Mouse (Mus musculus): ENCODE results near the gene Bin2.
"Not testable (repeated sequence)": the region's sequence is repeated elsewhere in the genome, so short reads cannot be mapped to it uniquely, and the experiment has no call there.

Gene Bin2

DNA sequence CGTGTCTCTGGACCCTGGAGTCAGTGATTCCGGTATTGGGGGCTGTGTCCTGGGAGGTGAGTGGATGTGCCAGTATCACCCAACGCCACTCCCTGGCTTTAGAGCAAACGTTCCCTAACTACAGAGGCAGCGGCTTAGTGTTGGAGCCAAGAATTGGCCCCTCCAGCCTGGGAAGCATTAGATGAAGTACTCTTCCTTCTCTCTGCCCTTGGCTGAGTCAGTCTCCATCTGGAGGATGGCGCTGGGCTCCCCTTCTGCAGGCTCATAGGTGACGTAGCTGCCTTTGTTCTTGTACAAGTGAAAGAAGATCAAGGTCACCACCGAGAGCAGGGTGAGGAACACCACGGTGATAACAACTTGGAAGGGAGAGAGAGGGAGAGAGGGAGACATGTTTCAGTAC, 47.7 kb downstream of the Bin2 start:
- not testable (repeated sequence) for DNase-seq (ENCODE audit: extremely low spot score, low spot score)

DNA sequence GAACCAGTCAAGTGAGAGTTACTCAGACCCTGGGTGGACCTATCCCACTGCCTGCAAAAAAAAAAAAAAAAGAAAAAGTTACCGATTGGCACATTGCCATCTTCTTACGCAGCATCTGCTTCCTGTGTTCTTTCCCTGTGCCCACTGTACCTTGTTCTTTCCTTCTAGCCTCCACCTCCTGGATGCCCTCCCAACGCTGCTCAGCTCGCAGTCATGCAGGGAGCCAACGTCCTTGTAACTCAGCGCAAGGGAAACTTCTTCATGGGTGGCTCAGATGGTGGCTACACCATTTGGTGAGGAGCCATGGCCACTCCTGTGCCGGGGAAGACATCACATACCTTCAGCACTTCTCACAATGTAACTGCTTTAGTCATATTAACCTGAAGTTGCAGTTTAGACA, 50.2 kb downstream of the Bin2 start:
- DNase-seq (ENCODE audit: extremely low spot score, low spot score): no peak

DNA sequence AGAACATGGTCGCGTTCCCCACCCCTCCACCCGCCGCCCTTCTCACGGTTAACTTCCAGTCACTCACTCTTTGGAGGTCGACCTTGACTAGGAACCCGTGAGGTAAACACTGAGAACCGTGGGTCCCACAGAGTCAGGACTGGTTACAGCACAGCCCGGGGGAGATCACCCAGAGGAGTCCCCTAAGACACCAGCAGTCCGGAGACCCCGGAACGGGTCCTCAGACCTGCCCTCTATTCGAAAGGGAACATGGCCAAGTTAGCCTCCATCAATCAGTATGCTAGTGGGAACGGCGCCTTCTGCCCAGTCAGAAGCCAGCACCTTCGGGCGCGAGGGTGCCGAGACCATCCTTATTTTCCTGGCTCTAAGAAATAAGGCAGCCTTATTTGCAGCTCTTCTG, 53.1 kb downstream of the Bin2 start:
- no peak for DNase-seq (ENCODE audit: extremely low spot score, low spot score)

DNA sequence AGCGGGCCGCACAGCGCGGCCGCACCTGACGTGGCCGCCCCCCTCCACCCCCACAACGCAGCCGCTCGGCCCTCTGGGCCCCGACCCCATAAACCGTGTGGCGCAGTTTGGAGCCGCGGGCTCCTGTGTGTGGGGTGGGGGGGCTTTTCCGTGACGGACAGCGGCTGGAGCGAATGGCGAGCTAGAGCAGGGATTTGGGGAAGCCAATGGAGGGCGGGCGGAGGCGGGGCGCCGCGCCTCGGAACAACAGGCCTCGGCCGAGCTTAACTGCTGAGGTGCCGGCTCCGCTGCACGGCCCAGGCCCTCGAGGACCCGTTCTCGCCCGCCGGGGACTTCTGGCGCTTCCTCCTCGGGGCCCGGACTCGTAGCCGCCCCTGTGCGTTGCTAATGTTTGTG, 53.5 kb downstream of the Bin2 start:
- DNase-seq (ENCODE audit: extremely low spot score, low spot score): peak; percentile 87

DNA sequence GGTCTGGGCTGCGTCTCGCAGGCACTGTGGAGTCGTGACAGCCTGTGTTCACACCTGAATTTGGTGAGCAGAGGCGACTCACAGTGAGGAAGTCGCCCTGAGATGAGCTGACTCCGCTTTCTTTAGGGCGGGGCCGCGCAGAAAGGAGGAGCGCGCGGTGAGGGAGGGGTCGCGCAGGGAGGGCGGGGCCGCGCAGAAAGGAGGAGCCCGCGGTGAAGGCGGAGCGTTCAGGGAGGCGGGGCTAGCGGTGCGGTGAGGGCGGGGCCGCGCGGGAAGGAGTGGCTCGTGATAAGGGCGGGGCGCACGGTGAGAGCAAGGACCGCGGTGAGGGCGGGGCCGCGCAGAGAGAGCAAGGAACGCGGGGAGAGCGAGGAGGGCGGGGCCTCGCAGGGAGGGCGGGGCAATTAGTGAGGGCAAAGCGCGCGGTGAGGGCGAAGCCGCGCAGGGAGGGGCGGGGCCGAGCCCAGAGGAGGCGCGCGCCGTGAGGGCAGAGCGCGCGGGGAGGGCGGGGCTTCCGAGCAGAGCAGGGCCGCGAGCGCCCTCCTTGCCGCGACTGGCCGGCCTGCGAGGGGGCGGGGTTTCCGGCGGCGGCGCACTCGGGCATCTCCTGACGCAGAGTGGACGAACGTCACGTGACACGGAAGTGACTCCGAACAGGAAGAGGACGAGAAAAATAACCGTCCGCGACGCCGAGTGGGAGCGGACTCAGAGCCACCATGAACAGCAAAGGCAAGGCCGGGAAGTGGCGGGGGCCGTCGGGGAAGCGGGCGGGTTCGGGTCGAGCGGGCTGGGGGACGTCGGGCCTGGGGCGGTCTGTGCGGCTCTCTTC, 54.1 kb downstream of the Bin2 start, which contains the start of gene Dazap2:
Gene Dazap2 (plus strand): TSS at position 354 of the 829 bp plus-strand sequence.
- DNase-seq (ENCODE audit: extremely low spot score, low spot score): peak; percentile 99

DNA sequence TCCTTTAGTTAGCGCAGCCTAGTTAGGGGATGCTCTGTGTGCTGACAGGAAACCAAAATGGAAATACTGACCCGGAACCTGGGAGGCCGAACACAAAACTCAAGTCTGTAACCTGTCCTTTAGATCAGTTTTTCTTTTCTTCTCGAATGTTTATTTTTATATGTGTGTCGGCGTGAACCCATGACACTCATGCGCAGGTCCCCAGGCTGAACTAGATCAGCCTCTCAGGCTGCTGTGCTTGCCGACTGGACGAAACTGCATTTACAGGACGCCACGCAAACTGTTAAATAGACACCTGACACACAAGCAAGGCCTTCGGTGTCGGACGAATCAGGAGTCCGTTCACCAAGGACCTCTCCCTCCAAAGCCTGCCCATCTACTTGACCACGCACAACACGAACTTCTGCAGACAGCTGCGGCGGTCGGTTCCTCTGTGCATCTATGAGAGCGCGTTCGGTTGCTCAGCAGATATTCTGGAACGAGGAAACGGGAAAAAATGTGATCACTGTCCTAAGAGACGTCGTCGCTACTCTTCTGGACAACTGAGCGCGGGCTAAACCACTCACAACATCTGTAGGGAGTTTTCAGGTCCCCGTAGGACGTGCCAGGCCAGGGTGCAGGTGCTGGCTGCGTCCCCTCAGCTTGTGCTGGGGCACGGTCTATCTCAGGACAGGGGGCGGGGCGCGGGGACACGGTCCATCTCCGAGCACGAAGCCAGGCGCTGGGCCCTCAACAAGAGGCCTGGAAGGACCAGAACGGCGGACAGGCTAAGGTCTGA, 54.9 kb downstream of the Bin2 start:
- no peak for DNase-seq (ENCODE audit: extremely low spot score, low spot score)

DNA sequence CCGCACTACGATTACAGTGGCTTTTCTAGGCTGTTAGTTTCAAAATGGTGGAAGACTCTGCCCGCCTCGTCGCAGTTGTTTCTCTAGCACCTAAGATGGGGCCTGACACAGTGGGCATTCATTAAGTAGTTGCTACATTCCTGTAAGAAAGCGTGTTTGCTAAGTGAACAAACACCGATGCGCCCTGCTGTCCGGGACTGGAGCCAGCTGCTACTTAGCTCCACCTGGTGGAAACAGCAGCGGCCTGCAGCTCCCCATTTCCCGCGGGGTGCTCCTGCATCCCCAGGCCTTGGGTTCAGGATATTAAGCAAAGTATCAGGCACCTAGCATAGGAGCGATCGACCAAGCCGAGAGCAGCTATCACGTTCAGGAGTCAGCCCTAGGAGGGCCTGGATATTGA, 55.8 kb downstream of the Bin2 start:
- DNase-seq (ENCODE audit: extremely low spot score, low spot score): peak; percentile 80

DNA sequence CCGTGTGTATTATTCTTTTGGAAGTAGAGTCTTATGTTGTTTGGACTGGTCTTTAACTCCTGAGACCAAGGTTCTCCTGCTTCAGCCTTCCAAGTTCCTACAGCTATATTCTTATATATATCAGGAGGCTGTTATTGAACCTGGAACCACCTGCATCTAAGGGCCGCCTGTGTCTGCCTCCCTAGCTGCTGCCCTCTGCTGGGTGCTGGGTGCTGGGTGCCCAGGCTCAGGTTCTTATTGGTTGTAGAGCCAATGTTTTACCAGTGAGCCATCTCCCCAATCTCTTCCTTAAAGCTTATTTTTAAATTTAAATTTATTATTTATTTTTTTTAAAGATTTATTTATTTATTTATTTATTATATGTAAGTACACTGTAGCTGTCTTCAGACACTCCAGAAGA, 56.9 kb downstream of the Bin2 start:
- DNase-seq (ENCODE audit: extremely low spot score, low spot score): no peak

DNA sequence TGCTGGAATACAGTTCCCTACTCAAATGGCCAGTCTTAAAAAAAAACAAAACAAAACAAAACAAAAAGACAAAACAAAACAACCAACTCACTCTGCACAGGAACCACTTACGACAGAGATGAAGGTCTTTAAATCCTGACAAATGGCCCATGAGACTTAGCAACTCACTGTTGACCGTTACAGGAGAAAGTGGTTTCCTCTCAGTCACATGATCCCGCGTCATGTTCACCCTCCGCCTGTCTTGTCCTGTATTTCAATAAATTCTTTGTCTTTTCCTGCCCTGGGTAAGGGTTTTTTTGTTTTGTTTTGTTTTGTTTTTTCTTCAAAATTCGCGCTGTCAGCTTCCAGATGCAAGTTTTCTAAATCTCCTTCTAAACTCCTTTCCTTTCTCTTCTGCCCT, 57.4 kb downstream of the Bin2 start:
- no peak for DNase-seq (ENCODE audit: extremely low spot score, low spot score)

DNA sequence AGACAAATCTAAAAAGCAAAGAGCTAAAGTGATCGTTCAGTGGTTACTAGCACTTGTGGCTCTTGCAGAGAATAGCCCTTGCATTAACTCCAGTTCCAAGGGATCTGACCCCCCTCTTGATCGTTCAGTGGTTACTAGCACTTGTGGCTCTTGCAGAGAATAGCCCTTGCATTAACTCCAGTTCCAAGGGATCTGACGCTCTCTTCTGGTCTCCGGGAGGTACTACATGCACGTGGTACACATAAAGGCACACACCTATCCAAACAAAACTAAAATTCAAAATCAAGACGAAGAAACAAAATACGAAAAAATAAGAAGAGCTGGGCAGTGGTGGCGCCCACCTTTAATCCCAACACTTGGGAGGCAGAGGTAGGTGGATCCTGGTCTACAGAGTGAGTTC, 62.7 kb downstream of the Bin2 start:
- DNase-seq (ENCODE audit: extremely low spot score, low spot score): not testable (repeated sequence)

DNA sequence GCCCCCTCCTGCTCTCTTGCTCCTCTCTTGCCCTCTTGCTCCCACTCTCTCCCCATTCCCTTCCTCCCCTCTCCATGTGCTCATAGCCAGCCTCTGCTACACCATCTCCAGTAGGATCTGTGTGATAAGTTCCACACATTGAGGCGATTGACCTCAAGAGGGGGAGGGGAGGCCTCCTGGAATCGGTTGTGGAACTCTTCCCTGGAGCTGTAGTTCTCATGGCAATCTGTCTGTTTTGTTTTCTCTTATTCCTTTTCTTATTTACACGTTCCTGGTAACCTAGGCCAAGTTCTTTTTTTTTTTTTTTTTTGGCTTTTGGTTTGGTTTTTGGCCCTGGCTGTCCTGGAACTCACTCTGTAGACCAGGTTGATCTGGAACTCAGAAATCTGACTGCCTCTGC, 67.7 kb downstream of the Bin2 start:
- DNase-seq (ENCODE audit: extremely low spot score, low spot score): no peak

DNA sequence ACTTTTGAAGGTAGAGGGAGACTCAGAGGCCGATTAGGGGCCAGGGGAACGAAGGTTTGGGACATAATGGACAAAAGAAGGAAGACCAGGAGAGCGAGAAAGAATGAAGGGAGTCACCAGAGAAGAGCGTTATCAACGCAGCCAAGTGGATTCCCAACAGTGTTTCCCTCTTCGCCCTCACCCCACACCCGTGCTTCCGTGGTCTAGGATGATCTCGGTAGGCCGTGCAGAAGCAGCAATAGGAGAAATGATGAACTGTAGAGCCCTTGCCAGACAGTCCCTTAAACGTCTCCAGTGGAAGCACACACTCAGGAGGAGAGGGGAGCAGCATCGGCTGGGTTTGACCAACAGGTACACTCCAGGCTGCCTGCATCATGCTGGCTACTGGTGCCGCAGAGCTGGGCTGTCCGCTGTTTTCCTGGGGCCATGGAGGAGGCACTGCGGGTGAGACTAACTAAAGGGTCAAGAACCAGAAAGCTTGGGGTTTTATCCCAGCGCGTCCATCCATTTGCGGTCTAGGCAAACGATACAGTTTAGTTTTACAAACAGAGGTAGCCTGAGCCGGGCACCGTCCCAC, 68.6 kb downstream of the Bin2 start:
- peak; percentile 28 for DNase-seq (ENCODE audit: extremely low spot score, low spot score)

DNA sequence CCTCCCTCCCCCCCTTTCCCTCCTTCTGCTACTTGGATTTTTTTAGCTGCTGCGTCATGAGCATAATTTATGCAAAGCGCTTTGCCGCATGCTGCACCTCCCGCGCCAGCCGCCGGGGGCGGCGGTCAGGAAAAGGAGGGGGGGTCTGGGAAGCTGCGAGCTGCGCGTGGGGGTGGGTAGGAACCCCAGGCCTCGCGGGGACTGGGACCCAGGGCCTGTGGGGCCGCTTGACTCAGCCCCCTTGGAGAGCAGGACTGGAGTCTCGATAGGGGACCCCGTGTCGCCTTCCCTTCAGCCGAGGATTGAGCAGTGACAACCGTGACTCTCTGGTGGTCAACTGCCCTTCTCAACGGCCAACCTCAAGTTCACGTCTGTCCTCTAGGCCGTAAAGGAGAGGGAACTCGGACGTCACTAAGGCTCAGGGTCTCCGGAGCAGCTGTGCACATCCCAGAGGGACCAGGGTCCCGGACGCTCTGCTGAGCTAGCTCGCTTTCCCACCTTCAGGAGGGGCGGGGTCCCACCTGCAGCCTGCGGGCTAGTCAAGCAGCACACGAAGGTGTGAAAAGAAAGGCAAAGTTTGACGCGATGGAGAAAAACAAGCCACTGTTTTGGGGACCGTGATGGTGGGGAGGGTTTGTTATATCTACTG, 69.2 kb downstream of the Bin2 start:
- DNase-seq (ENCODE audit: extremely low spot score, low spot score): peak; percentile 79

DNA sequence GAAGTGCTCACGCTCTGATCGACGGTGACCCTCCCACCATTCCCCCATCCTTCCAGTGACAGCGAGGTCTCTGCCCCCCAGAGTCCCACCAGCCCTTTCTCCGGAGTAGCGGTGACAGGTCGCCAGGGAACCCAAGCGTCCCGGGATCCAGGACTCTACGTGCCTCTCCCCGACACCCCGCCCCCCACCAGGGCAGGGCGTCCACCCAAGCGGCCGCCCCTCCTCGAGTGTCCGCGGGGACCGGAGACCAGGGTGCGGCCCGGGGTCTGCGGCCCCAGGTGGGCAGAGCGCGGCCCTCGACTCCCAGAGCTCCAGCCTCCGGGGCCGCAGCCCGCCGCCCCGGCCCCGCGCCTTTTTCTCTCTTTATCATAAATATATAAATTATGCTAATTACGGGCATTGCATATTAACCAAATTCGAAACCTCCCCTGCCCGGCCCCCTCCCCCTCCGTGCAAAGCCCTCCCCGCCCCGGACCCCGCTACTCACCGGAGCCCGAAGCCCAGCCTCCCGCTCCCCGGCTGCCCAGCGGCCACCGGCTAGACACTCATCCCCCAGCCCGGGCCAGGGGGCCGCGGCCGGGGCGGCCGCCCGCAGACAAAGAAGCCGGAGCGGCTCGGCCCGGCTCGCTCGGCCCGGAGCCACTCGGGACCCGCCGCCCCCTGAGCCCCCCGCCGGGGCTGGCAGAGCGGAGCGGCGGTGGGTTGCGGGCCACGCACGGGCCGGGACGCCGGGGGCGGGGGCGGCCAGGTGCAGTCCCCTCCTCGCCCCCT, 69.9 kb downstream of the Bin2 start, which contains the start of gene Pou6f1:
Gene Pou6f1 (minus strand): TSS at position 709 of the 771 bp plus-strand sequence.
- peak; percentile 62 for DNase-seq (ENCODE audit: extremely low spot score, low spot score)

DNA sequence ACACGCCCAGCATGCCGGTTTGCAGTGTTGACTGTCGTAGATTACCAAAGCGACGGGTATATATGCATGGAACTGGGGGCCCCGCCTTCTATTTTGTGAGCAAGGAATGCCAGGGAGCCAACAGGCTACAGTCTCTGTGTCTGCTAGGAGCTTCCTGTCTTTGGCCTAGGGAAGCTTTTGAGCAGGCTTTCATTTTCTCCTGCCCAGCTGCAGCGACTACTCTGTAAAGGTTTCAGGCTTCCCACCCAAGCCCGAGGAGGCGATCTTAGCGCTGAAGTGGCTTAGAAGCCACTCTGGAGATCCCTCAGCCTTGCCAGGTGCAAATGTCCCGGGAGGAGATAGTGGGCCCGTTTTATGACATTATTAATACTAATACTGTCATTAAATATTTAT, 70.5 kb downstream of the Bin2 start:
- DNase-seq (ENCODE audit: extremely low spot score, low spot score): no peak

DNA sequence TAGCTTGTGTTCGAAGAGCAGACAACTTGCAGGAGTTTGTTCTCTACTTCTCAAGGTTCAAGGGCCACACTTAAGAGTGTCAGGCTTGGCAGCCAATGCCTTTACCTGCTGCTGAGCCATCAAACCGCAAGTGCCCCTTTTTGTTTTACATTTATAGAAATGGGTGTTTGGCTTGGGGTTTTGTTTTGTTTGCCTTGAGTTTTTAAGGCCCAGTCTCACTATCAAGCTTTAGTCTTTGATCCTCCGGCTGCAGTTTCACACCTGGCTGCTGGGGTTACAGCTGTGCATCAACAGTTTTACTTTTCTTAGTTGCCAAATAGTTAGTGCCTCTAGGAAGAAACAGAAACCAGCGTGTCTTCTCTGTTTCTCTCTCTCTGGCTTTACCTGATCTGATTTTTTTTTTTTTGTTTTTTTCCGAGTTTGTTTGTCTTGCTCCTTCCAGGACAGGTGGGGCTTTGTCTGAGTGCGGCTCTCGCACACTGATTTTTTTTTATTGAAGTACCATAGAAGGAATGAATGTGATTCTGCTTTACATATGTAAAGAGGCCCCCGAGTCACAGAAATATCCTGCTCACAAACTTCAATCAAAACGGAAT, 71.0 kb downstream of the Bin2 start:
- no peak for DNase-seq (ENCODE audit: extremely low spot score, low spot score)

DNA sequence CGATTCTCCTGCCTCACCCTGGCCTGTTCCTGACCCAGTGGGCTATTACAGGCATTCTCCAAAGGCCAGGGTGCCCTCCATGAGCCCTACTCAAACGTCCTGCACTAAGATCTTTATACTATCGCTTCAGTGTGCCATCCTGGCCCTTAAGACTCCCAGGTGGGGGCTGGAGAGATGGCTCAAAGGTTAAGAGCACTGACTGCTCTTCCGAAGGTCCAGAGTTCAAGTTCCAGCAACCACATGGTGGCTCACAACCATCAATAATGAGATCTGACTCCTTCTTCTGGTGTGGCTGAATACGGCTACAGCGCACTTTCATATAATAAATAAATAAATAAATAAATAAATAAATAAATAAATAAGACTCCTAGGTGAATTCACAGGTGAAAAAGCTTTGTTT, 76.5 kb downstream of the Bin2 start:
- no peak for DNase-seq (ENCODE audit: extremely low spot score, low spot score)

Data from neural tube, embryonic 10.5 days (tissue).